Mouse (Mus musculus): ENCODE data around the gene Grb10. TPM values are rescaled to one million over a fixed set of nuclear protein-coding genes. Genes with fewer than 3 reads are reported as not detected.

The Grb10 gene
- polyA plus RNA-seq, 1 experiment: 27.2 TPM

DNA sequence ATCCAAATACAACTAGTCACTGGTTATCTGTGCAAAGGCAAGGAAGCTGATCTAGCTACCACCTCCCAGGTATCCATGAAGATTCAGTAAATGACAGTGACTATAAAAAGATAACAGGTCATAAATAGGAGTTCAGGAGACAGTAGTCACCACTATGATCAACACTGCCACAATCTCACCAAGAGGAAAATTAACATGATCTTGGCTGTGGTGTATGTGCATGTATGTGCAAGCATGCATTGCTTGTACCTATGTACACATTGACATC lies 94.5 kb downstream of the Grb10 start:
- H3K27ac ChIP-seq (ENCODE audit: insufficient read depth, low read length): no peak overlapping the region
- H3K4me3 ChIP-seq (ENCODE audit: insufficient read depth, low read length): no peak overlapping the region
- TF ChIP-seq CTCF (IDR thresholded peaks at IDR 0.05; ENCODE audit: extremely low read depth, insufficient read depth, low read length) (no peak), POLR2A (IDR thresholded peaks at IDR 0.05; ENCODE audit: extremely low read depth, insufficient read depth, low read length) (no peak)
- H3K4me1 ChIP-seq (ENCODE audit: control insufficient read depth, insufficient read depth, low read length): no peaks in the 10 kb centered on the region

DNA sequence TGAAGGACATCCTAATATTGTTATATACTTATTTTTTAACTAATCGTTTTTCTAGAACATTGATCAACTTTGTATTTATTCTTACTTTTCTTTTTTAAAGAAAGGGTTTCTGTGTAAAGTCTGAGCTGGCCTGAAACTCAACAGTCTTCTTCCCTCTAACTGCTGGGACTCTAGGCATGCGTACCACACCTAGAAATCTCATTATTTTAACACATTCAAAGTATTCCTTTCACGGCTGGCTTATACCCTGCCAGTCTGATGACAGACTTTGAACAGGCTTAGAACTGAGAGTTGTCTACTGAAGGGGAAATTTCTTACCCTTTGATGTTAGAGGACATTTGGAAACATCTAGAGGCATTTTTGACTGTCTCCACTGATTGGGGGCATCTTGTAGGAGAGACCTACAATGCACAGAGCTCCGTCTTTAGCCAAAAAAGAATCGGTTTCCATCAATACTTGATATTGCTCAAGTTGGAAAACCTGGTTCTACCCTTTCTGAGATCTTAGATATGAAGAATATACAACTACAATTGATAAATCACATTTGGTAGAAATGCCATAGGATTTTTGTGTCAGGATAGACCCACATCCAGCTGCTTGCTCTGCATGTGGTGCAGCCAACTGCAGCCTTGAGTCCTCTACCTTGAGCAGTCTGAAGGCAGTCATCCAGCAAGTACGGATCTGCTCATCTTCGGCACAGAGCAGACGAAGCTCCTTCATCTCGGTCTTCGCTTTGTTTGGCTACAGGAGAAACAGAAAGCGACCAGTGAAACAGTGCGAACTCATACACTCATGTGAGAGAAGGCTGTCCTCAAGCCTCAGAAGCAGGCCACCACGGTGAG lies 95.0 kb downstream of the Grb10 start:
- H3K4me3 ChIP-seq (ENCODE audit: insufficient read depth, low read length): no peak overlapping the region
- no peak for TF ChIP-seq POLR2A (IDR thresholded peaks at IDR 0.05; ENCODE audit: extremely low read depth, insufficient read depth, low read length)
- TF ChIP-seq CTCF (IDR thresholded peaks at IDR 0.05; ENCODE audit: extremely low read depth, insufficient read depth, low read length): no peak
- no peak overlapping the region for H3K27ac ChIP-seq (ENCODE audit: insufficient read depth, low read length)
- H3K4me1 ChIP-seq (ENCODE audit: control insufficient read depth, insufficient read depth, low read length): no peaks in the 10 kb centered on the region

DNA sequence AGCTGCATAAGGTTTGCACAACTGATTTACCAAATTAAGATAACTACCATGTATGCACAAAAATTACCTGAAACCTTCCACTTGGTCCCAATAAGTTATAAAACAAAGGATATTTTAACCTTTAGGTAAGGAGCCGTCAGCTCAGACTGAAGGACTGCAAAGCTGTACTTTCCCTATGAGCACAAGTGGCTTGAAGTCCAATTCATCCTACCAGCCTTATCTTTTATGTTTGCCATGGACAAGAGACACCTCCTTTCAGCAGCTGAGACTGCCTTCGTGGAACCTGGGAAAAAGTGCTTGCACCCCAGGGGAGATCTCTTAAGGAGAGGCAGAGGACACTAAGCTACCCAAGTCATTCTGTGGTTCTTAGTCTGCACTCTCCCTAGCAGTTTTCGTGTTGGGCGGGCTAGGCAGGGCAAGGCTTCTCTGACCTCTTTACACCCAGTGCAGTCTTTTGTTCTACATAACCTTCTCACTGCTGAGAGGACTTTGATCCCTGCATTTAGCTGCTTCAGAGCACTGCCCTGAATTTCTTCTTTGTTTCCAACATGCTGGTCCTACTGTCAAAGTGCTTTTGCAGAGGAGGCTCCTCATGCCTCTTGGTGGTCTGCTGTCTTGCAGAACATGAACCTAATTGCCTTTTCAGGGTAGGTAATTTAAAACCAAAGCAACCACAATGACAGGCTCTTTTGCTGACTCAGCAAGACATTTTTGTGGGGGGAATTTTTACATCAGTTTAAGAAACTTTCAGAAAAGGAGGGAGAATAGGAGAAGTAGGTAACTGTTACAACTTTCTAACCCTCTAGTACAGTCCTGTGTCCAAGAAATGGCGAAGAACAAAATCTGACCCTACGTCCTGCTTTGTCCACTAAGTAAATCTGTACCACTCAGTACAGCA lies 95.9 kb downstream of the Grb10 start:
- TF ChIP-seq POLR2A (IDR thresholded peaks at IDR 0.05; ENCODE audit: extremely low read depth, insufficient read depth, low read length) (no peak), CTCF (IDR thresholded peaks at IDR 0.05; ENCODE audit: extremely low read depth, insufficient read depth, low read length) (no peak)
- H3K27ac ChIP-seq (ENCODE audit: insufficient read depth, low read length): no peak overlapping the region
- H3K4me3 ChIP-seq (ENCODE audit: insufficient read depth, low read length): no peak overlapping the region
- H3K4me1 ChIP-seq (ENCODE audit: control insufficient read depth, insufficient read depth, low read length): no peaks in the 10 kb centered on the region

DNA sequence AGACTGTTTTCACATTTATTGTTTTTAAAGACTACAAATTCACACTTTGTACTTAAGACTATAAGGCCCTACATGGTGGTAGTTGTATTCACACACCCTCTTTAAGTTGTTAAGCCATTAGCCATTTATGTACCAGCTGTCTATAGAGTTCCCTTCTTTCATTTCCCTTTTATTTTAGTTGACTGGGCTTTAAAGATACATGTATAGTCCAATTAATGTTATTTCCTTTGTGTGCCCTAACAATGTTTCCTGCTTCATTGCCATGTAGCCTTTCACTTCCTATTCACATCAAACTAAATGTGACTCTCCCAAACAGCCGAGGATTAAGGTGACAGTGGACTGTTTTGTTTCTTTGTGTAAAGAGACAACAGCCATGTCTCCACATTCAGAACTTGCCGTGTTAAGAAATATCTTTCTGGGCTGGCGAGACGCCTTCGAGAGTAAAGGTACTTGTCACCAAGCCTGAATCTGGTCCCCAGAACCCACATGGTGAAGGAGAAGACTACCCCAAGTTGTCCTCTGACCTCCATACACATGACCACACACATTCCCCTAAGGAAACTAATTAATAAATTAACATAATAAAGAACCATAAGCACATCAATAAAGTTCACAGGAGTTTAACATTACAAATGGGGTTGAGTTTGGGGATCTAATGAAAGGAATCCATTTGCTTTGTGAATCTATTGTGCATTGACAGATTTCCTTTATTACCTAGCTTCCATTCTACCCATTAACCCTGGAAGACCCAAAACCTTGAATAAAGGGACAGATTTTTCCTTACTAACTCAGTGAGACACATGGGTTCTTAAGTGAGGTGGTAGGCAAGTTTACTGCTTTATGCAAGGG lies 97.4 kb downstream of the Grb10 start:
- no peak overlapping the region for H3K27ac ChIP-seq (ENCODE audit: insufficient read depth, low read length)
- no peaks in the 10 kb centered on the region for H3K4me1 ChIP-seq (ENCODE audit: control insufficient read depth, insufficient read depth, low read length)
- no peak overlapping the region for H3K4me3 ChIP-seq (ENCODE audit: insufficient read depth, low read length)
- TF ChIP-seq POLR2A (IDR thresholded peaks at IDR 0.05; ENCODE audit: extremely low read depth, insufficient read depth, low read length) (no peak), CTCF (IDR thresholded peaks at IDR 0.05; ENCODE audit: extremely low read depth, insufficient read depth, low read length) (no peak)

DNA sequence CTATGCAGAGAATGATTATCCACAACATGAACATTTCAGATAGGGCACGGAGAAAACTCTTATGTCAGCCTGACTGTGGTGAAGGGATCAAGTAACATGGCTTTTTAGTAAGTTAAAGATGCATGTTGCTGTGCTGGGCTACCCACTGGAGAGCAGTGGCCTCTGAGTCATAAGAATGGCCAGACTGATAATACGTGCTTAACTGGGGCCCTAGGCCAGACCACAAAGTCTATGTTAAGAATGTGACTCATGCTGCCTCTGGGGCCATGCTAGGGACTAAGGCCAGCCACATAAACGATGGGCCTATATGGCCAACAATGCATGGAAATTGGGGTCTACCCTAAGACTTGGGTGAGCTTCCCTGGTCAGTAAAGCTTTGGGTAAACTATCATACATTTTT lies 98.9 kb downstream of the Grb10 start:
- H3K27ac ChIP-seq (ENCODE audit: insufficient read depth, low read length): no peak overlapping the region
- H3K4me3 ChIP-seq (ENCODE audit: insufficient read depth, low read length): no peak overlapping the region
- H3K4me1 ChIP-seq (ENCODE audit: control insufficient read depth, insufficient read depth, low read length): no peaks in the 10 kb centered on the region
- TF ChIP-seq CTCF (IDR thresholded peaks at IDR 0.05; ENCODE audit: extremely low read depth, insufficient read depth, low read length) (no peak), POLR2A (IDR thresholded peaks at IDR 0.05; ENCODE audit: extremely low read depth, insufficient read depth, low read length) (no peak)

DNA sequence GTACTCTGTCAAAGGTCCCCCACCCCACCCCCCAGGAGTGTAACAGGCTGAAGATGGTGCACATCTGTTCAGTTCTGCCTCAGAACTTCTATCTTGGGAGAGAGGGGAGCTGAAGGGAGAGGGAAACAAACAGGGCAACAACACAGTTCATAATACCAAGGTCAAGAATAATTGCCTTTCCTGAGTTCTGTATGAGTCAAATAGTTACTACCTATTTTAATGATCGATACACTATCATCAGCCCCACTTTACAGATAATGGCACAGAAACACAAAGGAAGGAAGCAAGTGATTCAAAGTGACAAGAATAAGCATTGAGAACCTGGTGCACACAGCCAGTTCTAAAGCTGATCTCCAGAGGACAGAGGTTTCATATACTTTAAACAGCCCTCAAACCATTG lies 99.9 kb downstream of the Grb10 start:
- H3K4me1 ChIP-seq (ENCODE audit: control insufficient read depth, insufficient read depth, low read length): no peaks in the 10 kb centered on the region
- H3K27ac ChIP-seq (ENCODE audit: insufficient read depth, low read length): no peak overlapping the region
- H3K4me3 ChIP-seq (ENCODE audit: insufficient read depth, low read length): no peak overlapping the region
- TF ChIP-seq POLR2A (IDR thresholded peaks at IDR 0.05; ENCODE audit: extremely low read depth, insufficient read depth, low read length) (no peak), CTCF (IDR thresholded peaks at IDR 0.05; ENCODE audit: extremely low read depth, insufficient read depth, low read length) (no peak)

DNA sequence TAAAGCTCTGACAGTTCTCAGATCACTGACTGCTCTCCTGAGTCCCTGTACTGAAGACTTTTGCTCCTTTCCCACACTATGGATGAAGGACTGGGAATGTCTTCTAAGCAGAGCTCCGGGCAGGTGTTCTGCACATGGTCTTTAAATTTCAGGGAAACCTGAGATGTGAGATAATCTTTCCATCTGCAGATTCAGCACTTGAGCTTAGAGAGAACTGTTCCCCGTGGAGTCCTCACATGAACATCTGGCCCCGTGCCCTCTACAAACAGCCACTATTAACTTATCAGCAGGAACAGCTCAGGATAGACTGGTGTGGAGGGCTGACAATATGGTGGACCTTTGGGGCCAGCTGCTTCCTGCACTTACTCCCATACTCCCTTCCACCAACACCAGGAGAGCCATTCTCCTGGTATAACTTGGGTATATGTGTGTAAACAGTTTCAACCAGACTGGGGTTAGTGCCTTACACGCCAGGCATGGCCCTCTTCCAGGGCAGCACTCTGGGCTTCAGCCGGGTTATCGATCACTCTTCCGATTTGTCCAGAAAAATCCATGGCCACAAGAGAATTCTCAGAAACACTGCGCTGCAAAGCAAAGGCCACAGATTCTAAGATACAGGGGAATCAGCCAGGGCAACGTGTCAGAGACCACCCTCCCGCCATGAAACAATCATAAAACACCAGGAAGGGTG lies 101.0 kb downstream of the Grb10 start:
- Histone ChIP-seq H3K4me1 (ENCODE audit: control insufficient read depth, insufficient read depth, low read length) (no peaks in the 10 kb centered on the region), H3K4me3 (ENCODE audit: insufficient read depth, low read length) (no peak overlapping the region), H3K27ac (ENCODE audit: insufficient read depth, low read length) (no peak overlapping the region)
- TF ChIP-seq POLR2A (IDR thresholded peaks at IDR 0.05; ENCODE audit: extremely low read depth, insufficient read depth, low read length) (no peak), CTCF (IDR thresholded peaks at IDR 0.05; ENCODE audit: extremely low read depth, insufficient read depth, low read length) (no peak)

DNA sequence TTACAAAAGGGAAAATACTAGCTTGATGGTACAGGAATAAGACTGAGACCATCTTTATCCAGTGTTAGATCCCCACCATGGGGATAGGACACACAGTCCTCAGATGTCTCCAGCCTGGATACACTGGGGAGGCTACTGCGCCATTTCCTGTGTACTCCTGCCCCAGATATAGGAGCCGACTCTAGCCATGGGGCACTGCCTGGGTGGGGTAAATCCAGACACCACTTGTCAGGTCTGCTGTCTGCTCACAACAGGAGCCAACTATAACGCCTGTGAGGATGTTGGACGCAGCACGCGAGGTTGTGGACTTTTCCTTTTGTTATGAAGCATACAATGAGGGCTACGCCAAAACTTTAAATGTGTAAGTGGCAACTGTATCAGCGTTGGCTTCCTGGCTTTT lies 103.7 kb downstream of the Grb10 start:
- no peak overlapping the region for H3K27ac ChIP-seq (ENCODE audit: insufficient read depth, low read length)
- H3K4me3 ChIP-seq (ENCODE audit: insufficient read depth, low read length): no peak overlapping the region
- no peak for TF ChIP-seq POLR2A (IDR thresholded peaks at IDR 0.05; ENCODE audit: extremely low read depth, insufficient read depth, low read length)
- no peak for TF ChIP-seq CTCF (IDR thresholded peaks at IDR 0.05; ENCODE audit: extremely low read depth, insufficient read depth, low read length)
- H3K4me1 ChIP-seq (ENCODE audit: control insufficient read depth, insufficient read depth, low read length): no peaks in the 10 kb centered on the region

All from cortical plate, adult 2 months (tissue).